Mouse (Mus musculus): Measurements from ENCODE around the gene Sdr39u1. TPM values are rescaled to one million over a fixed set of nuclear protein-coding genes. Genes with fewer than 3 reads are reported as not detected.
A peak's percentile ranks its signal among the peaks of the same experiment; 100 is the strongest.

The Sdr39u1 gene
- polyA plus RNA-seq, 1 experiment: 22.3 TPM

GRCm38 (mm10) chr14:55869538-55869937, 30.6 kb downstream of the Sdr39u1 start:
- Histone ChIP-seq H3K4me3 (ENCODE audit: extremely low read depth, insufficient read depth, insufficient read length) (no peak overlapping the region), H3K27ac (ENCODE audit: insufficient read depth, low read length) (no peak overlapping the region), H3K4me1 (ENCODE audit: control insufficient read depth, insufficient read depth, insufficient read length) (no peaks in the 10 kb centered on the region), H3K27me3 (ENCODE audit: control insufficient read depth, insufficient read depth, low read length) (no peaks in the 10 kb centered on the region), H3K36me3 (ENCODE audit: control insufficient read depth, insufficient read depth, low read length) (no peaks in the 10 kb centered on the region)
- no peak for TF ChIP-seq POLR2A (IDR thresholded peaks at IDR 0.05; ENCODE audit: low read depth, low read length)
- no peak for TF ChIP-seq CTCF (IDR thresholded peaks at IDR 0.05; ENCODE audit: extremely low read depth, insufficient read depth, insufficient read length, insufficient replicate concordance)
- 93% methylated on average over 6 of the region's 6 CpGs for whole genome bisulfite sequencing
- DNase-seq (ENCODE audit: low read depth in 1 of 2, low spot score in 2 of 2): no peak

GRCm38 (mm10) chr14:55868230-55869026, 31.7 kb downstream of the Sdr39u1 start:
- Histone ChIP-seq H3K36me3 (ENCODE audit: control insufficient read depth, insufficient read depth, low read length) (no peaks in the 10 kb centered on the region), H3K27ac (ENCODE audit: insufficient read depth, low read length) (no peak overlapping the region), H3K4me3 (ENCODE audit: extremely low read depth, insufficient read depth, insufficient read length) (no peak overlapping the region), H3K27me3 (ENCODE audit: control insufficient read depth, insufficient read depth, low read length) (no peaks in the 10 kb centered on the region), H3K4me1 (ENCODE audit: control insufficient read depth, insufficient read depth, insufficient read length) (no peaks in the 10 kb centered on the region)
- WGBS: 92% methylated on average over 14 of the region's 14 CpGs
- no peak for DNase-seq (ENCODE audit: low read depth in 1 of 2, low spot score in 2 of 2)
- no peak for TF ChIP-seq CTCF (IDR thresholded peaks at IDR 0.05; ENCODE audit: extremely low read depth, insufficient read depth, insufficient read length, insufficient replicate concordance)
- TF ChIP-seq POLR2A (IDR thresholded peaks at IDR 0.05; ENCODE audit: low read depth, low read length): no peak

GRCm38 (mm10) chr14:55866962-55867361, 33.1 kb downstream of the Sdr39u1 start:
- Histone ChIP-seq H3K36me3 (ENCODE audit: control insufficient read depth, insufficient read depth, low read length) (no peaks in the 10 kb centered on the region), H3K4me1 (ENCODE audit: control insufficient read depth, insufficient read depth, insufficient read length) (no peaks in the 10 kb centered on the region), H3K4me3 (ENCODE audit: extremely low read depth, insufficient read depth, insufficient read length) (no peak overlapping the region), H3K27ac (ENCODE audit: insufficient read depth, low read length) (no peak overlapping the region), H3K27me3 (ENCODE audit: control insufficient read depth, insufficient read depth, low read length) (no peaks in the 10 kb centered on the region)
- peak; percentile 37; the same call in 1 of the 2 replicates for TF ChIP-seq CTCF (IDR thresholded peaks at IDR 0.05; ENCODE audit: extremely low read depth, insufficient read depth, insufficient read length, insufficient replicate concordance)
- TF ChIP-seq POLR2A (IDR thresholded peaks at IDR 0.05; ENCODE audit: low read depth, low read length): no peak
- DNase-seq (ENCODE audit: low read depth in 1 of 2, low spot score in 2 of 2): no peak
- 45% methylated on average over 4 of the region's 4 CpGs for WGBS

GRCm38 (mm10) chr14:55863773-55864172, 36.3 kb downstream of the Sdr39u1 start:
- H3K4me3 ChIP-seq (ENCODE audit: extremely low read depth, insufficient read depth, insufficient read length): no peak overlapping the region
- no peaks in the 10 kb centered on the region for H3K36me3 ChIP-seq (ENCODE audit: control insufficient read depth, insufficient read depth, low read length)
- TF ChIP-seq POLR2A (IDR thresholded peaks at IDR 0.05; ENCODE audit: low read depth, low read length): no peak
- TF ChIP-seq CTCF (IDR thresholded peaks at IDR 0.05; ENCODE audit: extremely low read depth, insufficient read depth, insufficient read length, insufficient replicate concordance): peak; percentile 80; the same call in 1 of the 2 replicates
- no peaks in the 10 kb centered on the region for H3K27me3 ChIP-seq (ENCODE audit: control insufficient read depth, insufficient read depth, low read length)
- H3K4me1 ChIP-seq (ENCODE audit: control insufficient read depth, insufficient read depth, insufficient read length): no peaks in the 10 kb centered on the region
- WGBS: 36% methylated on average over 7 of the region's 7 CpGs
- DNase-seq (ENCODE audit: low read depth in 1 of 2, low spot score in 2 of 2): peak in 1 of 2 experiments; percentile 64
- H3K27ac ChIP-seq (ENCODE audit: insufficient read depth, low read length): no peak overlapping the region

- no peak overlapping the region for H3K27ac ChIP-seq (ENCODE audit: insufficient read depth, low read length)
- no peak for TF ChIP-seq POLR2A (IDR thresholded peaks at IDR 0.05; ENCODE audit: low read depth, low read length)
- TF ChIP-seq CTCF (IDR thresholded peaks at IDR 0.05; ENCODE audit: extremely low read depth, insufficient read depth, insufficient read length, insufficient replicate concordance): no peak
- H3K36me3 ChIP-seq (ENCODE audit: control insufficient read depth, insufficient read depth, low read length): no peaks in the 10 kb centered on the region
- DNase-seq (ENCODE audit: low read depth in 1 of 2, low spot score in 2 of 2): no peak
- H3K4me1 ChIP-seq (ENCODE audit: control insufficient read depth, insufficient read depth, insufficient read length): no peaks in the 10 kb centered on the region
- 91% methylated on average over 10 of the region's 10 CpGs for whole genome bisulfite sequencing
- no peaks in the 10 kb centered on the region for H3K27me3 ChIP-seq (ENCODE audit: control insufficient read depth, insufficient read depth, low read length)
- no peak overlapping the region for H3K4me3 ChIP-seq (ENCODE audit: extremely low read depth, insufficient read depth, insufficient read length)
Measured at GRCm38 (mm10) chr14:55862970-55863369, 37.1 kb downstream of the Sdr39u1 start.

GRCm38 (mm10) chr14:55862186-55862585, 37.9 kb downstream of the Sdr39u1 start:
- no peaks in the 10 kb centered on the region for H3K4me1 ChIP-seq (ENCODE audit: control insufficient read depth, insufficient read depth, insufficient read length)
- WGBS: 89% methylated on average over 6 of the region's 6 CpGs
- no peaks in the 10 kb centered on the region for H3K27me3 ChIP-seq (ENCODE audit: control insufficient read depth, insufficient read depth, low read length)
- H3K4me3 ChIP-seq (ENCODE audit: extremely low read depth, insufficient read depth, insufficient read length): no peak overlapping the region
- DNase-seq (ENCODE audit: low read depth in 1 of 2, low spot score in 2 of 2): no peak
- H3K27ac ChIP-seq (ENCODE audit: insufficient read depth, low read length): no peak overlapping the region
- TF ChIP-seq POLR2A (IDR thresholded peaks at IDR 0.05; ENCODE audit: low read depth, low read length): no peak
- no peak for TF ChIP-seq CTCF (IDR thresholded peaks at IDR 0.05; ENCODE audit: extremely low read depth, insufficient read depth, insufficient read length, insufficient replicate concordance)
- no peaks in the 10 kb centered on the region for H3K36me3 ChIP-seq (ENCODE audit: control insufficient read depth, insufficient read depth, low read length)

- no peak overlapping the region for H3K4me3 ChIP-seq (ENCODE audit: extremely low read depth, insufficient read depth, insufficient read length)
- WGBS: 85% methylated on average over 4 of the region's 4 CpGs
- peaks cover 4% of the 10 kb centered on the region for H3K27me3 ChIP-seq (ENCODE audit: control insufficient read depth, insufficient read depth, low read length)
- no peaks in the 10 kb centered on the region for H3K36me3 ChIP-seq (ENCODE audit: control insufficient read depth, insufficient read depth, low read length)
- DNase-seq (ENCODE audit: low read depth in 1 of 2, low spot score in 2 of 2): no peak
- no peak overlapping the region for H3K27ac ChIP-seq (ENCODE audit: insufficient read depth, low read length)
- no peaks in the 10 kb centered on the region; the same call in 1 of the 2 replicates for H3K4me1 ChIP-seq (ENCODE audit: control insufficient read depth, insufficient read depth, insufficient read length)
- TF ChIP-seq POLR2A (IDR thresholded peaks at IDR 0.05; ENCODE audit: low read depth, low read length) (no peak), CTCF (IDR thresholded peaks at IDR 0.05; ENCODE audit: extremely low read depth, insufficient read depth, insufficient read length, insufficient replicate concordance) (no peak)
Measured at GRCm38 (mm10) chr14:55857588-55857987, 42.5 kb downstream of the Sdr39u1 start.
